Mouse (Mus musculus): ENCODE measurements around the gene Oasl2. TPM values are rescaled to one million over a fixed set of nuclear protein-coding genes. Genes with fewer than 3 reads are reported as not detected.
"Not testable (repeated sequence)": the region's sequence is repeated elsewhere in the genome, so short reads cannot be mapped to it uniquely, and the experiment has no call there.

Oasl2 gene
- polyA plus RNA-seq (2015; fragmentation: Nextera tagmentation; extraction: Ambion mirVana): 5.5 and 8.0 TPM in 2 replicates

GRCm38 (mm10) chr5:114896688-114897373, at the start of gene Oasl2:
Oasl2 (plus strand) TSS chr5:114896936.
- ATAC-seq: no peak; the same call in 1 of the 2 replicates

GRCm38 (mm10) chr5:114851565-114852236, 45.0 kb upstream of the Oasl2 start:
- Histone ChIP-seq H3K9ac (no peak overlapping the region), H3K4me1 (replicated peaks) (no peaks in the 10 kb centered on the region), H3K36me3 (no peaks in the 10 kb centered on the region), H3K27ac (no peak overlapping the region), H3K27me3 (replicated peaks) (no peaks in the 10 kb centered on the region), H3K9me3 (no peaks in the 10 kb centered on the region), H3K4me2 (replicated peaks) (no peak overlapping the region), H3K4me3 (replicated peaks) (no peak overlapping the region)
- ATAC-seq: no peak
- 84% methylated on average over 20 of the region's 20 CpGs for WGBS

More at GRCm38 (mm10) chr5:114896688-114897373, at the start of gene Oasl2:
- Histone ChIP-seq H3K9ac (peak within 1 kb of the TSS; percentile 26), H3K4me2 (replicated peaks) (peak within 1 kb of the TSS; percentile 56), H3K4me1 (replicated peaks) (peaks cover 9% of the 10 kb centered on the region; the same call in 1 of the 2 replicates), H3K27me3 (replicated peaks) (no peaks in the 10 kb centered on the region), H3K9me3 (no peaks in the 10 kb centered on the region), H3K4me3 (replicated peaks) (peak within 1 kb of the TSS; percentile 25), H3K36me3 (no peaks in the 10 kb centered on the region), H3K27ac (peak within 1 kb of the TSS; percentile 20)
- WGBS: 54% methylated on average over 13 of the region's 13 CpGs

DNA sequence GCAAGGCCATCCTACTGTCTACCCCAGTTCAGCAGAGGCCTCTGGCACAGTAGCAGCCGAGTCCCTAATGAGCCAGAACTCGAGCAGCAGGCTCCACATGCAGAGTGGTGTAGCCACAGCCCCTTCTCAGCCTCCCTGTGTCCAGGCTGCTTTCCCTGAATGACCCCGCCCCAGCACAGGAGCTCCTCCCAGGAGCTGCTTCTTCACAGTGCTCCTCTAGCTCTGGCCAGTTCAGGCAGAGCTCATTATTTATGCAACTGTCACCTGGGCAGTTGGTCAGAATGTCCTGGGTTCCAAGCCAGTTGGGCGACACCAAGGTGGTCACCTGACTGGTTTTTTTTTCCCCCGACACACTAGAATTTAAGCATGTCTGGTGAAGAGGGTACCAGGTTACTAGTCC, 43.4 kb upstream of the Oasl2 start, which contains the start of gene 4930519G04Rik:
Gene 4930519G04Rik (plus strand): TSS at position 301 of the 400 bp plus-strand sequence.
- not testable (repeated sequence) for H3K36me3 ChIP-seq; H3K27ac ChIP-seq; H3K9me3 ChIP-seq; H3K4me2 ChIP-seq (replicated peaks); H3K27me3 ChIP-seq (replicated peaks); ATAC-seq; H3K4me1 ChIP-seq (replicated peaks); H3K9ac ChIP-seq; H3K4me3 ChIP-seq (replicated peaks)
- 76% methylated on average over 3 of the region's 5 CpGs for WGBS

GRCm38 (mm10) chr5:114858582-114858981, 38.2 kb upstream of the Oasl2 start, which contains the start of gene Gm9936:
Gm9936 (minus strand) TSS chr5:114858682.
- Histone ChIP-seq H3K4me1 (replicated peaks) (no peaks in the 10 kb centered on the region; the same call in 1 of the 2 replicates), H3K36me3 (no peaks in the 10 kb centered on the region), H3K4me2 (replicated peaks) (peak within 1 kb of the TSS; percentile 59), H3K9ac (no peak within 1 kb of the TSS), H3K9me3 (no peaks in the 10 kb centered on the region), H3K4me3 (replicated peaks) (peak within 1 kb of the TSS; percentile 18; the same call in 1 of the 2 replicates), H3K27ac (no peak within 1 kb of the TSS), H3K27me3 (replicated peaks) (peaks cover 7% of the 10 kb centered on the region; the same call in 1 of the 2 replicates)
- ATAC-seq: no peak
- 79% methylated on average over 12 of the region's 12 CpGs for WGBS

- Histone ChIP-seq H3K9me3 (no peaks in the 10 kb centered on the region), H3K4me3 (replicated peaks) (peak overlapping the region; percentile 18; the same call in 1 of the 2 replicates), H3K9ac (no peak overlapping the region), H3K27me3 (replicated peaks) (peaks cover 7% of the 10 kb centered on the region; the same call in 1 of the 2 replicates), H3K27ac (no peak overlapping the region), H3K4me1 (replicated peaks) (no peaks in the 10 kb centered on the region; the same call in 1 of the 2 replicates), H3K4me2 (replicated peaks) (peak overlapping the region; percentile 59), H3K36me3 (no peaks in the 10 kb centered on the region)
- no peak for ATAC-seq
- WGBS: 7% methylated on average over 18 of the region's 18 CpGs
Measured at GRCm38 (mm10) chr5:114859253-114859652, 37.5 kb upstream of the Oasl2 start.

DNA sequence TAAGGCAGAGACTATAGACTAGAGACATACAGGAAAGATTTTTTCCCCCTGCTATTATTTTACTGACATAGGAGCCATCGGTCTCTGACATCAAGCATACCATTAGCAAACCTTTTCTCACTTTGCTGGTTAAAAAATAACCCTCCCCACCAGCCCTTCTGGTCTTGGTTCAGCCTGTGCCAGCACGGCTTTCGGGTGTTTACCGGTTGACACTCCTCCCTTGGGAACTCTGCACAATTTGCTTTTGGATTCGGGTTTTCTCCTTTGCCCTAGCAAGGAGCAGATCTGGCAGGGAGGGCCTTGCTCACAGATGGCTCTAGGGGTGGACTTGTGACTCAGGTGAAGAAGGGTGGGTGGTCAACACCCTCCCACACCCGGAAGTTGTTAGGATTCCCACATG, 35.0 kb upstream of the Oasl2 start:
- Histone ChIP-seq H3K9ac (no peak overlapping the region), H3K4me2 (replicated peaks) (no peak overlapping the region), H3K27me3 (replicated peaks) (peaks cover 7% of the 10 kb centered on the region; the same call in 1 of the 2 replicates), H3K27ac (no peak overlapping the region), H3K4me1 (replicated peaks) (no peaks in the 10 kb centered on the region; the same call in 1 of the 2 replicates), H3K36me3 (no peaks in the 10 kb centered on the region), H3K4me3 (replicated peaks) (no peak overlapping the region), H3K9me3 (no peaks in the 10 kb centered on the region)
- ATAC-seq: no peak
- 47% methylated on average over 6 of the region's 6 CpGs for WGBS

GRCm38 (mm10) chr5:114864813-114865212, 31.9 kb upstream of the Oasl2 start:
- H3K9ac ChIP-seq: no peak overlapping the region
- H3K36me3 ChIP-seq: no peaks in the 10 kb centered on the region
- H3K27me3 ChIP-seq (replicated peaks): no peaks in the 10 kb centered on the region
- H3K9me3 ChIP-seq: 0 out of 2 replicates have a peak, but pooled peaks cover 4% of the 10 kb centered on the region
- H3K4me1 ChIP-seq (replicated peaks): no peaks in the 10 kb centered on the region
- no peak for ATAC-seq
- H3K27ac ChIP-seq: no peak overlapping the region
- 81% methylated on average over 7 of the region's 7 CpGs for WGBS
- no peak overlapping the region for H3K4me2 ChIP-seq (replicated peaks)
- H3K4me3 ChIP-seq (replicated peaks): no peak overlapping the region

DNA sequence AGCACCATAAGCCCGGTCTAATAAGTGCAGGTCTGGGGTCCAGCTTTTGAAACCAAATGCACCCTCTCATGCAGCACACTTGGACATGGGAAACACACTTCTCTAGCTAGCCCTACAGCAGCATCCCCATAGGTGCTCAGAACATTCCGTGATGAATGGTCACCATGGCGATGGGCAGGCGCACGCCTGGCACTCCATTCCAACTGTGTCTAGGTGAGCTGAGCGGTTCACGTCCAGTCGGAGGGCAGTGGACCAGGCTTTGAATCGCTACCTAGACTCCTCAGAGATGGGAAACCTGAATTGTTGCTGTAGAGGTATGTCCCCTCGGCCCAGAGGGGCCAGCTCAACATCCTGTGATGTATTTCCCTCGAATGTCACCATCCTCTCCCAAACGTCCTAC, 31.5 kb upstream of the Oasl2 start:
- no peaks in the 10 kb centered on the region for H3K27me3 ChIP-seq (replicated peaks)
- H3K9me3 ChIP-seq: 0 out of 2 replicates have a peak, but pooled peaks cover 4% of the 10 kb centered on the region
- H3K9ac ChIP-seq: no peak overlapping the region
- no peaks in the 10 kb centered on the region for H3K36me3 ChIP-seq
- no peaks in the 10 kb centered on the region for H3K4me1 ChIP-seq (replicated peaks)
- no peak for ATAC-seq
- 91% methylated on average over 12 of the region's 12 CpGs for WGBS
- no peak overlapping the region for H3K4me3 ChIP-seq (replicated peaks)
- H3K27ac ChIP-seq: no peak overlapping the region
- H3K4me2 ChIP-seq (replicated peaks): no peak overlapping the region

GRCm38 (mm10) chr5:114875858-114876257, 20.9 kb upstream of the Oasl2 start:
- Histone ChIP-seq H3K36me3 (no peaks in the 10 kb centered on the region), H3K4me2 (replicated peaks) (peak overlapping the region; percentile 39), H3K4me3 (replicated peaks) (no peak overlapping the region), H3K27me3 (replicated peaks) (no peaks in the 10 kb centered on the region; the same call in 1 of the 2 replicates), H3K27ac (no peak overlapping the region), H3K9ac (no peak overlapping the region), H3K4me1 (replicated peaks) (0 out of 2 replicates have a peak, but pooled peaks cover 2% of the 10 kb centered on the region), H3K9me3 (no peaks in the 10 kb centered on the region)
- peak; percentile 36; the same call in 1 of the 2 replicates for ATAC-seq
- WGBS: 47% methylated on average over 6 of the region's 6 CpGs

GRCm38 (mm10) chr5:114876331-114876730, 20.4 kb upstream of the Oasl2 start:
- Histone ChIP-seq H3K27ac (no peak overlapping the region), H3K4me1 (replicated peaks) (0 out of 2 replicates have a peak, but pooled peaks cover 2% of the 10 kb centered on the region), H3K27me3 (replicated peaks) (no peaks in the 10 kb centered on the region; the same call in 1 of the 2 replicates), H3K9ac (no peak overlapping the region), H3K36me3 (no peaks in the 10 kb centered on the region), H3K4me3 (replicated peaks) (no peak overlapping the region), H3K4me2 (replicated peaks) (no peak overlapping the region), H3K9me3 (no peaks in the 10 kb centered on the region)
- no peak for ATAC-seq
- WGBS: 59% methylated on average over 6 of the region's 6 CpGs

- ATAC-seq: no peak
- Histone ChIP-seq H3K27ac (no peak overlapping the region), H3K36me3 (no peaks in the 10 kb centered on the region), H3K4me3 (replicated peaks) (no peak overlapping the region), H3K9me3 (no peaks in the 10 kb centered on the region), H3K4me1 (replicated peaks) (0 out of 2 replicates have a peak, but pooled peaks cover 2% of the 10 kb centered on the region), H3K9ac (no peak overlapping the region), H3K27me3 (replicated peaks) (no peaks in the 10 kb centered on the region; the same call in 1 of the 2 replicates), H3K4me2 (replicated peaks) (no peak overlapping the region)
- 59% methylated on average over 7 of the region's 7 CpGs for WGBS
Measured at GRCm38 (mm10) chr5:114877487-114877886, 19.2 kb upstream of the Oasl2 start.

GRCm38 (mm10) chr5:114879399-114879798, 17.3 kb upstream of the Oasl2 start:
- ATAC-seq: no peak
- 51% methylated on average over 13 of the region's 13 CpGs for WGBS
- H3K9ac ChIP-seq: no peak overlapping the region

More at GRCm38 (mm10) chr5:114879399-114879798, 17.3 kb upstream of the Oasl2 start:
- Histone ChIP-seq H3K27ac (no peak overlapping the region), H3K4me2 (replicated peaks) (no peak overlapping the region), H3K9me3 (no peaks in the 10 kb centered on the region), H3K4me1 (replicated peaks) (0 out of 2 replicates have a peak, but pooled peaks cover 2% of the 10 kb centered on the region), H3K36me3 (no peaks in the 10 kb centered on the region), H3K4me3 (replicated peaks) (no peak overlapping the region), H3K27me3 (replicated peaks) (no peaks in the 10 kb centered on the region; the same call in 1 of the 2 replicates)
